Mouse (Mus musculus) natural killer cell, adult 2 months (primary cell): ENCODE results near the gene 1520401A03Rik.

Experiments
- DNase-seq, 2 experiments: peaks; one replicate each; pipeline ENCODE4 v3.0.0; 2022; ENCODE audit warnings: low spot score in 2 of 2

The 1520401A03Rik gene

DNA sequence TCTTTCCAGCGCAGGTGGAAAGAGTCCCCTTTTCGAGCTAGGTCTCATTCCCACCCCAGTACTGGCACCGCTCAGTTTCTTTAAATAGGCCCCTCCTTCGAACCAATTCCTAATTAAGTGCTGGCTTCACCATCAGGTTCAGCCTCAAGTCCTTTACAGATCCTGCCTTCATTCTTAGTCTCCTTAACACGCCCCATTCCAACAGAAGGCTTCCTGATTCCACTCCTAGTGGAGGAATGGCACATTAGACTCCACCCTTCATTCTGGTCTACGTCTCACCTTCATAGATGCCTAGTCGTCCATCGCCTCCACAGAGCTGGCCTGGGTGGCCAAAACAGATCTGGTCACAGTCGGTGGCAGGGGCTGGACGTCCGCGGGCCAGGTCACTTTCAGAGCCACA is 20.4 kb upstream of the 1520401A03Rik start:
- DNase-seq, result no peak

DNA sequence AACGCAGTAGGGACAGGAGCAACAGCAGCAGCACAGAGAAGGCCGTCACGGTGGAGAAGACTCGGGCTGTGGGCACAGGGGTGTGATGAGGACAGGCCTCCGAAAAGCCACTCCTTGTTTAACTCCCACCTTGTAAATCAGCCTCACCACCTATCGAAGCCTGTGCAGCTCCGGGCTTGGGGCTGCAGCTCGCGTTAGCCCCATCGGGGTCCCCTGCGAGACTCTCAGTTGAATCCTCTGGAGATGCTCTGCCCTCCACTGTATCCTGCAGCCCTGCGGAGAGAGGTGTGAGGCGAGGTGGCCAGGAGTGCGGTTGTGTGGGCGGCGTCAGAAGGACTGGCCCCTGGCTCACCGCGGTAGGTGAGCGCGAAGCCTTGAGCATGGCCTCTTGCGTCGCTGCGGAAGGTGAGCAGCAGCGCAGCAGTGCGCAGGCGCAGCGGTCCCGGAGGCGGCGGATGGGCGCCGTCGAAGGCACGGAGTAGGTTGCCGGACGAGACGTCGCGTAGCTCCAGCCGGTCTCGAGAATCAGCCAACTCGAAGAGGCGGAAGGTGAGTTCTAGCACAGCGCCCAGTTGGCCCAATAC is 19.7 kb upstream of the 1520401A03Rik start:
- DNase-seq, result peak; percentile 49 to 58

DNA sequence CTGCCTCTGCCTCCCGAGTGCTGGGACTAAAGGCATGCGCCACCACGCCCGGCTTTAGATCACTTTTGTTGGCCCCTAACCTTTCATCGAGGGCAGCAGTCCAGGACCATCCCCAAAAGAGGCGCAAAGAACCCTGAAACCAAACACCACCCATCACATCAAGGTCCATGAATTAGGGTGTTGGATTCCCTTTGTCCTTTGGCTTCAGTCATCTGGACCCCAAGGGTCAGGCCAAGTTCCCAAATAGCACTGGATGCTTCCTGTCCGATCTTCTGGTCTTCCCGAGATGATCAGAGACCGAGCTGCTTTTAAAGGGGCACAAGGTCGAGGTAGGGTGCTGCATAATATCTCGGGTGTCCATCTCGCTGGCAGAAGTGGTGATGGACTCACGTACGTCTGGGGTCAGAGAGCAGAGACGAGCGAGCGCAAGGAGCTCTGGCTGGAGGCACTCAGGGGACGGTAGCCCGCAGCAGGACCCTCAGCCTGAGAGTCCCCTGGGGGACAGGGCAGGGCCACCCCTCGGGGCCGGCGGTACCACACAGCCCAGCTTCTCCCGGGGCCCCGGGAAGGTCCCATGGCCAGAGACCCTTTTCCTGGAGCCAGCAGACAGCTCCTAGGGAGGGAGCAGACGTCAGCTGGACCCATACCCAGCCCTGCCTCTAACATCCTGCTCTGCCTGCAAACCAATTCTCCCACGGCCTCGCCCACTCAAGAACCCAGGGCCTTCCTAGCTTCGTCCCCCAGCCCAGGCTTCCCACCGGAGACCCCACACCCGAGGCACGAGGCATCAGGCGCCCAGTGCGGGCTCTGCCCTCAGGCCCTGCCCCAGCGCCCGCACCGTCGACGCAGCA is 19.0 kb upstream of the 1520401A03Rik start:
- no peak for DNase-seq

DNA sequence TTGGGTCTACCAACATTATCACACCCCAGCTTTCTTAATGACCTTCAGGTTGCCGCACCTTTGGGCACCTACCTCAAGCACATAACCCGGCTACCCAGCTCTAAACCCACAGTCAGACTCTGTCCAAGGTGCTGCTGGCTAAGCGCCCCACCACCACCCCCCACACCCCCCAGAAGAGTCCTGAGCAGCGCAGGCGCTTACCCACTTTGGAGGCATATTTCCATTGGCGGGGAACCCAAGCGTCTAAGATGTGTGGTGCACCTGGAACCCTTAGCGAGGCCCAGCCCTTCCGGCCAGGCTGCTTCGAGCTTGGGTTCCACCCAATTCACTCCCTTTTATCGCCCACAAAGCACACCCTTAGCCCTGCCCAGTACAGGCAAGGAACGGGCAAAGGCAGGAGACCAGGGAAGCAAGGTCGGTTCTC is 18.0 kb upstream of the 1520401A03Rik start, which contains the start of gene Paqr4:
Gene Paqr4, minus strand, starts transcription at position 270 of the 424 bp plus-strand sequence.
- DNase-seq, result no peak

DNA sequence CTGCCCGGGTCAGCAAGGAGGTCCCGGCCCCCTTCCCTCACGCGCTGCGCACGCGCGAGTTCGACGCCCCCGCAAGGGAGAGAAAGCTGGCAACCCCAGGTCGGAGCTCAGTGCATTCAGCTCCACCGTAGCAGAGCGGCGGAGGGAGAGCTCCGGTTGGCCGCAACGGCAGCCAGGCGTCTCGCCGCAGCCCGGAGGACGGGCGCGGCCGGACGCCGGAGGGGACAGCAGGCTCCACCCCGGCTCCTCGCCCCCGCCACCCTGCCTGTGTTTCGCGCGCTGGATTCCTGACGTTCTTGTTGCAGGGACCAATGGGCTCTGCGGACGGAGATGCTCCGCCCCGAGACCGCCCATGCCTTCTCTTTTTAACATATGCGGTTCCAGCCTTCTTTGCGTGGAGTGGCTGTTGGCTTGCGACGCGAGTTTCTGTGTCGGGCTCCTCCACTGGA is 17.6 kb upstream of the 1520401A03Rik start:
- peak; percentile 76 to 78 for DNase-seq

DNA sequence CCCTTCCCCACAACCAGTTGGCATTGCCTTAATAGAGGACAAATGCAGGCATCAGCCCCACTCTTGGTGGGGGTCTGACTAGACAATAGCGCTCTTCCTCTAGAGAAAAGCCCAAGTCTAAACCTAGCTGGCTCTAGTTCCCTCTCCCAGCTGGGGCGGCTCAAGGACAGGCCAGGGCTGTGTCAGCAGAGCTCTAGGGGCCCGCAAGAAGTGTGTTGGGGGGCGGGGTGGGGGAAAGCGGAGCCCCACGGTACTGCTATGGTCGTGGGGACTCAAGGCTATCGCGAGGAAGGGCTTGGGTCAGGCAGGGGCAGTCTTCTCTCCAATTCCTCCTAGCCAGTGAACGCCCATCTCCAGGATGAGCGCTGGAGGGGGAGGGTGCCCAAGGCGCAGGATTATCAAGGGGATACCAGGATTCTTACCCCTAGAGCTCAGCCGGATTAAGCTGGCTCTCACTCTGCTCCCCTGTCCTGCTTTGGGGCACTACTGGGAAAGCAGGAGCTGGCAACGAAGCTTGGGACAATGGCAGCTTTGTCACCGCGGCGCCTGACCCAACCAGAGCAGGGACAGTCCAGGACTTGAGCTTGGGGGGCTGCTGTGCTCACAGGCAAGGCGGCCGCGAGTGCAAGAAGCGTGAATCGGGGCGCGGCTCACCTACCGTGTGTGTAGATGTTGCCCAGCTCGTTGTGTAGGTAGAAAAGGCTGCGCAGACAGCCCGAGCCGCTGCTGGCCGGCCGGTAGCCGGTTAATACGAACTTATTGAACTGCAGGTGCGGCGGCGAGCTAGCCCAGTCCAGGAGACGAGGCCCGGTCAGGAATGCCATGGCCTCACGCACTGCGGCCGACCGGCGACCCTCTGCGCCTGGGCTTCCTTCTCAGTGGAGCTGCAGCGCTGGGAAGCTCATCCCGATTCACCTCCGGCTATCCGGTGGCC is 16.9 kb upstream of the 1520401A03Rik start:
- DNase-seq, result no peak

DNA sequence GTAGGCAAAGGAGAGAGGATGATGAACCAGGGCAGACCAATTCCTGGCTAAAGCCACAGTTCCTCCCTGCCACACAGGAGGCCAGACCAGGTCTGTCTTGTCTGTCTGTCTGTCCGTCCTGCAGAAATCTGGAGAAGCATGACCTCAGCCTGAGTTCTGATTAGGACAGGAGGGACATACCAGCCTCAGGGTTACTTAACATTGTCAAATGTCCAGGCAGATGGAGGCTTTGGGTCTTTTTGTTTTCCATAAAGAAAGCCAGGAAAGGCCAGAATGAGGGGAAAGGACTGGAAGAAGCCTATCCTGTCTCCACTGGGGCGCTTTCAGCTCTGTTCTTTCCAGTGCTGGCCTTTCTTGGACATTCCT is 16.2 kb upstream of the 1520401A03Rik start:
- DNase-seq, result no peak

DNA sequence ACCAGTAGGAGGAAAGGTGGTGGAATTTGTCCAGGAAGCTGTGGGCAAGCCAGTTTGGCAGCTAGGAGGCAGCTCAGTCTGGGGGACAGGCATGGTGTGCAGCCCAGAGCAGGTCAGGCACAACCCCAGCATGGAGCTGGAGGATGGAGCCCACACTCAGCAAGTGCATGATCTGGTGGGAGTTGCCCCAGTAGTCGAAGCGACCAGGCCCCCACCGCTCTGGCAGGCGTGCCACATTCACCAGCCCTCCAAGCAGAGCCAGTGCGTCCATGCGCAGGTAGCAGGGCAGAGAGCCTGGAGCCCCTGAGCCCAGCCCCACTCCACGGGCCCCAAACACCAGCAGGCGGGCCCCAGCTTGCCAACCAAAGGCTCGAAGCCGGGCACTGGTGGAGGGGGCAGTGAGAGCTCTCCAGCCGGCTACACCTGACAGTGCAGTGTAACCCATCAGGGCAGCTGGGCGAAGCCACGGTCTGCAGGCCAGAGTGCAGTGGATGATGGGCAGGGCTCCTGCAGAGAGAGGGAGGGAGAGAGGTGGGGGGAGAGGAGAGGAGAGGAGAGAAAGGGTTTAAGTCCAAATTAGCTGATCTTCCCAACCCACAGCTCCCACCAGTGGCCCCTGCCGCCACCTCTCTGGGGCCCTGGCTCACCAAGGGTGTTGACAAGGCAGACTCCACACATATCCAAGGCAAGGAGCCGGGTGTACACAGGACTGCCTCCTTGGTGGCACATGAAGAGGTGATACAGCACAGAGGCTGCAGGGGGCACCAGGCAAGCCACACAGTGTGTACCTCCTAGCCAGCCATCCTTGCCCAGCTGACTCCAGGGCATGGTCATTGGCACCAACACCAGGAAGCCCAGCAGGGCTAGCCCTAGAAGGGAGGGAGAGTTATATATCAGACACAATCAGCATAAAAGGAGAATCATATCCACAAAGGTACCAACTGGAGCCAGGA is 15.2 kb upstream of the 1520401A03Rik start:
- no peak for DNase-seq

DNA sequence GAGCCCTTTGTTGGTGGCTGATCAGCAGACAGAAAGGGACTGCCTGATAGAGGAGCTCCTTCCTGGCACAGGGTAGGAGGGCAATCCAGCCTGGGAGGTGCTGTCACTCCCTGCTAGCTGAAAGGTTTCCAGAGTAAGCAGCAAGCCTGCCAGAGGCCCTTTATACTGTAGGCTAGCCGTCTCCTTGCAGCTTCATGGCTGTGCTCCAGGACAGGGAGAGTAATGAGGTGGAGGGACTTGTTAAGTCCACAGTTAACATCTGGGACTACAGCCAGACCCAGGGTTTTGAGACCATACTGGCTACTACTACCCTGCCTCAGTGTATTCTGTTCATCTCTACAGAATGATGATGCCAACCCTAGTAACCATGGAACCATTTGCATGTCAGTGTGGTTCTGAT is 11.8 kb upstream of the 1520401A03Rik start:
- DNase-seq, result no peak

DNA sequence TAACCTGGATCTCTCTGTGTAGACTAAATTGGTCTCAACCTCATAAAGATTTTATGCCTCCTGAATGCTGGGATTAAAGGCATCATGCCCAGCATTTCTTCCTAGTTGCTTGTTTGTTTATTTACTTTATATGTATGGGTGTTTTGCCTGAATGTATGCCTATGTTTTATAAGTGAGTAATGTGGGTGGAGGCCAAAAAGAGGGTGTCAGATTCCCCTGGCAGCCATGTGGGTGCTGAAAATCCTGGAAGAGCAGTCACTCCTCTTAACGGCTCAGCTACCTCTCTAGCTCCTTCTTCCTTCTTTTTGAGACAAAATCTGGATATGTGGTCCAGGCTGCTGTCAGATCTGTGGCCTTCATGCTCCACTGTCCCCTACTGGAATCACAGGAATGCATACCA is 7.9 kb upstream of the 1520401A03Rik start:
- DNase-seq, result no peak

DNA sequence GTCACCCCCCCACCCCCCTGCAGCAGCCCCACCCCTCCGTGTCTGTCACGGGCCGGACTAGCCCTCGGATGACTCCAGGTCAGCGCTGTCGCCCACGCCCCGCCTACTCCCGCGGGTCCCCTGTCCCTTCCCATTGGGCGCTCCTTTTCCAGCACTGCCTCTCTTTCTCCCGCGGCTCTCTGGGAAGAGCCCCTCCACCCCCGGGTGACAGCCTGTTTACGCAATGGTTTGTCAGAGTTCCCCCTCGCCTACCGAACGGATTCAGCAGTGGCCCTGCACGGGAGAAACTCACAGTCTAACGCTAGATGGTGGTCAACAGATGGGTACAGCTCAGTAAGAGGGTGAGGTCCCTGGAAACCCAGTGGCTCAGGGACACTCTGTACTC is 4.2 kb upstream of the 1520401A03Rik start:
- peak; percentile 53 to 56 for DNase-seq

DNA sequence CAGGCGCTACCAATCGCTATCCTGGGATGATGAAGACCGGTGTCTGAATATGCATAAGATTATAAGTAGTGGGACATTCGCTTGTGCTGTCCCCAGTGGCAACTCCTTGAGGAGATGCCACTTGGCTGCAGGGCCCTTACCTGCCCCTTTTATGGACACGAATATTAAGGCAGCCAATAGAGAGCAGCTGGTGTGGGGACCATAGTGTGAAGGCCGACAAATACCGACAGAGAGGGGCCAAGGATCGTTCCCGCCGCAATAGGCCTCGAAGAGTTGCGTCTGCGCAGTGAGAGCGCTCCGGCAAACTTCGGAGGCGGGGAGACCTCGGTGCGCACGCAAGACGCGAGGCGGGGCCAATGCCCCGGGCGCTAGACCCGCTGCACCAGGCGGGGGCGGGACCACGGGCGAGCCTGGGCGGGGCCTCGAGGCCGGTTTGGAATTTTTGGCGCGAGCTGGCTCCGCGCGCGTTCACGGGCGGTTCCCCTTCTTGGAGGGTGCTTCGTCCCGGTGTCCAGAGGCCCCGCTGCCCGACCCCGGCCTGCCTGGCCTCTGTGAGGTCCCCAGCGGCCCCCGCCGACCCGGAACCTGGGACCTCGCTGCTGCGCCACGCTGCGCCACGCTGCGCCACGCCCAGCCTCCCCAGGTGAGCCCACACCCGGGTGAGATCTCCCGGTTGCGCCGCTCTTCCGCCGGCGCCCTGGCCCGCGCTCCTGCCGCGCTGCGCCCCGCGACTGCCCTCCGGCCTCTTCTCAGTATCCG is 3.6 kb upstream of the 1520401A03Rik start, which contains the start of gene Pkmyt1:
Gene Pkmyt1, plus strand, starts transcription at position 338 of the 759 bp plus-strand sequence.
- peak; percentile 92 to 93 for DNase-seq

DNA sequence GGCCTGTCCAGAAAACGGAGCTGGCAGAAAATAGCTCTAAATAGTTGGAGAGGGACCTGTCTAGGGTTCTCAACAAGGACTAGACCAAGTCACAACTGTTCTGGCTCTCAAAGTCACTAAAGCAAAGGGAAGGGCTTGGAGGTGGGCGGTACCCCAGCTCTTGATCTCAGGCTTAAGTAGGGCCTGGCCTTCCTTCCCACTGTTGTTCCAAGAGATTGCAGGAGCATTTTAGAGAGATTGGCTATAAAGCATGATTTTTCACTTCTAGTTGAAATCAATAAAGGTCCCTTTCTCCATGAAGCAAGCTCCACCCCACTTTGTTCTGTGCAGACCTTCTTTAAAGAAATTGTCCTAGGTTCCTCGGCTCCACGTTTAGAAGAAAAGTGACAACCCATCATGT is 2.9 kb upstream of the 1520401A03Rik start:
- DNase-seq, result no peak

DNA sequence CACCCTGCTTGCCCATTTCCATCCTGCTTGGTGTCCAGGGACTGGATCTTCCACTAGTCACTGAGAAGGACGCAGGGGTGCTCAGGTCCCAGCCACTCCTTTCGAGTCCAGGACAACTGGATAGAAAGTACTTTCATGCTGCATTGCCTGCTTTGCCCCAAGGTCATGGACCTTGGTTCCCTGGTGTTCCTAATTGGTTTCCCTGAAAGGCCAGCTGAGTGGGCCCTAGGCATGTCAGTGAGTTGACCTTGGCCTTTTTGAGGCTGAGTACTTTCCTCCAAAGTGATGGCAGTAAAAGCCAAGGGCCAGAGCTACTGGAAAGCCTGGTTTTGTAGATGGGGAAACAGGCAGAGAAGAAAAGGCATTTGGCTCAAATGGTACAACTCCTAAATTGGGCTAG is 697 bp downstream of the 1520401A03Rik start:
- DNase-seq, result no peak

DNA sequence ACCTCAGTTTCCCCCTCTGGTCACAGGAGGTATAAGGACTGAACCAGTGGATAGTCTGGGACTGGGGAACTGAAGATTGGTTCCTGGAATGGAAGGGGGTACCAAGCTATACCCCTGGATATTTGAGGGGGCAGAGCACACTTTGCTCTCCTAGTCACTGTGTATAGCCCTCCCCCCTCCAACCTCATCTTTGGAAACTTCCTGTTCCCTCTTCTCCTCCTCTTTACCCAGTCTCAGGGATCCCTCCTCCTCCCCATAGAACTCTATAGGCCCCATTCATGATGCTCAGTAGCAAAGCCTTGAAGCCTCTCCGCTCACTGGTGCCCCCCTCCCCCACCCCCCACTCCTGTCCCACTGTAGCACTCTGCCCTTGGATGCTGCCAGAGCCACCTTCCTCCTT is 3.1 kb downstream of the 1520401A03Rik start:
- DNase-seq, result no peak

DNA sequence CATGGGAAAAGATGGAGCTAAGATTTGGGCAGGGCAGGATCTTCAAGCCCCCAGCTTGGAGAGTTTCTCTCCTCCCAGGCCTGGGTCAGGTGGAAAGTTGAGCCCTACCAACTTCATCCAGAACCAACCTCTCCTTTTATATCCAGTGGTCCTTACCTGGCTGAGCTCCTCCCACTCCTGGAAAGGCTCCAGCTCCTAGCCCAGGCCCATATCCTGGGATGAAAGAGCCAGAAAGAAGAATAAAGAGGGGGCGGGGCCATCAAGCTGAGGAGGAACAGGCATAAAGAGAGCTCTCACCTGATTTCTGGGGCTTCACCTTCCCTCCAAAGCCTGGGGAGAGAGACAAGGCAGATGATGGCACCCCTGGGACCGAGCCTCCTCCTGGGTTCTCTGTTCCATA is 5.6 kb downstream of the 1520401A03Rik start:
- no peak for DNase-seq

DNA sequence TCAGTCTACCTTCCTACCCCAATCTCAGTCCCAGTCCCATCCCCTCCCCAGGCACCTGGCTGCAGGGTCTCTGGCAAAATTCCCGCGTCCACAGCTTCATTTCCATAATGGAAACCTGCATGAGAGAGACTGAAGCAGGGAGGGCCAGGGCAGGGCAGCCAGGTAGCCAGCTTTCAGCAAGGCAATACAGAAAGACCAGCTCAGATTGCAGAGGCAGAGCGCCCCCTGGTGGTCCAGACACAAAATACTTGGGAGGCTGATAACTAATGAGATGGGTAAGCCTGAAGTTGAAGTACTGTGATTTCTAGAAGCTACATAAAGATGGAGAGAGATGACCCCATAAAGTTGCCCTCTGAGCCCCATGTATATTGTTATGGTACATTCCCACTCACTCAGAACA is 16.4 kb downstream of the 1520401A03Rik start:
- DNase-seq, result peak; percentile 61 to 73

DNA sequence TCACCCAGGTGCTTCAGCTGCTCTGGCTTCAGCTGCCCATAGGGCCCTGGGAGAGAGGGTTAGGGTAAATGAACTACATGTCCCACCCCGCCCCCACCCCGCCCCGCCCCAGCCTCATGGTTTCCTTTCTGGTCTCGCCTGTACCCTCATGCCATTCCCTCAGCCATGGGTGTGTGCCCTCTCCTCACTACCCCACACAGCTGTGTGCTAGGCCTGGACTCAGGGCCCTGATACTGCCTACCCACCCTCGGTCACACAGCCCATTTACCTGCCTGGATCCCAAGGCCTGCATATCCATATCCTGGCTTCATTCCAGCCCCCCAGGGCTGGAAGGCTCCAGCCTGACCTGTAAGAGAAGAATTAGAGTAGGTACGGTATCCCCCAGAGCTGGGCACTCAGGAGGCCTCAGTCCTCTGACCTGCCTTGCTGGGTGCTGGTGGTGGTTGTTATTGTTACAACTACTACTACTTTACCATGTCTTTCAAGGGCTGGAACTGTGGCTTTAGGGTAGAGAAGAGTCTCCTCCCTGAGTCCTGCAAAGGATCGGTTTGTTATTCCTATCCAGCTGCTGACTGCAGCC is 17.0 kb downstream of the 1520401A03Rik start:
- DNase-seq, result no peak

DNA sequence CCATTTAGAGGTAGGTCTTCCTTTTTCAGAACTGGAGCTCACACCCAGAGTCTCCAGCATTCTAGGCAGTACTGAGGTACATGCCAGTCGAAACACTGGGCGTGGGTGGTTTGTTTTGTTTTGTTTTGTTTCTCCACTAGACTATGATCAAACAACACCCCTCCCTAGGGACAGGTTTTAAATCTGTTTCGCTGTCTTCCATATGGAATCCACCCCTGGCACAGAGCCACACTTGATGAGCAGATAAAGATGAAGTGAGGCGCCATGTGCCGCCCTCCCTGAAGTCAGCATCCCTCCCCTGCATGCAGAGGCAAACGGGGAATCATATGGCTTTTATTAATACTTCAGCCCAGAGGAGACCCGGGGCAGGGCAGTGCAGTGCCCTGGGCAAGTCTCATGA is 17.8 kb downstream of the 1520401A03Rik start:
- DNase-seq, result no peak

DNA sequence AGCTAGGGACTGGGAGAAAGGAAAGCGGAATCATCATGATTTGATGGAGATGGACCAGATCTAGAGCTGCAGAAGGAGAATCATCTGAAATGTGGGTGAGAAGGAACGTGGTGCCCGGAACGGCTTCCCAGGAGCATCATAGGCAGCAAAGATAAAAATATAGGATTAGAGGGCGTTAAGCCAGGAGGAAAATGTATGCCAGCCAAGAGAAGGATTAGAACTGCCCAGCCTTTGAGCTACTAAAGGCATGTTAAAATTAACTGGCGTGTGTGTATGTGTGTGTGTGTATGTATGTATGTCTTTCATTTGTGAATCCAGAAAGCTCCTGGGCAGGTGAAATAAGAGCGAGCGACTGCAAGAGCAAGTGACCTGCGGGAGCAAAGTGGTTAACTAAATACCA is 19.3 kb downstream of the 1520401A03Rik start:
- DNase-seq, result no peak
